Mouse (Mus musculus): ENCODE measurements at regions not wholly inside any gene's neighbourhood (a gene's known extent, or its start where the extent isn't known, plus 50 kb on each side); places are given as distances from the start of the nearest gene placed in this dataset.
A peak's percentile ranks its signal among the peaks of the same experiment; 100 is the strongest.
"Not testable (repeated sequence)": the region's sequence is repeated elsewhere in the genome, so short reads cannot be mapped to it uniquely, and the experiment has no call there.

DNA sequence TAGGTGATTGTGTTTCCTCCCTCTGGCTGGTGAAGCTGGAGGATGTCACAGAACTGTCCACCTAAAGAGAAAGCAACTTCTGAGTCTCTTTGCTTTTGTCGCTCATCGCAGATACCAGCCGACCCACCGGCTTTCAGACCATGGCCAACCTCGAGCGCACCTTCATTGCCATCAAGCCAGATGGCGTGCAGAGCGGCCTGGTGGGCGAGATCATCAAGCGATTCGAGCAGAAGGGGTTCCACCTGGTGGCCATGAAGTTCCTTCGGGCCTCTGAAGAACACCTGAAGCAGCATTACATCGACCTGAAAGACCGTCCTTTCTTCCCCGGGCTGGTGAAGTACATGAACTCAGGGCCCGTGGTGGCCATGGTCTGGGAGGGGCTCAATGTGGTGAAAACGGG is 131.7 kb downstream of the Nuak1 start:
- not testable (repeated sequence) for DNase-seq (ENCODE audit: low spot score in 2 of 2)

DNA sequence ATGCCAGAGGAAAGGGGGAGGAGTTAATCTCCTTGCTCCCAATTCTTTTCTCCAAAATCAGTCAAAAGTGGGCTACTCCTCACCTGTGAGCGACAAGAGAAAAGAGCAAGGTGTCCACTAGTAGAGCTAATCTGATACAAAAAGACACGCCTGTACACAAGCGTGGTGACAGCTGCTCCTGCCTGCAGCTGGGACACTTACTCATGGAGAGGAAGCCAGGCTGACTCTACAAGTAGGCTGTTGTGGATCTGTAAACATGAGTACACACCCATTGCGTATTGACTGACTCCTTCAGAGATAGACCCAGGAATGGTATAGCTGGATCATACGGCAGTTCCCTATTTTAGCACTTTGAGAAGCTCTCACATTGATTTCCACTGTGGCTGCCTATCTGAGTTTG is 129.7 kb downstream of the Nuak1 start:
- DNase-seq (ENCODE audit: low spot score in 2 of 2) = no peak

DNA sequence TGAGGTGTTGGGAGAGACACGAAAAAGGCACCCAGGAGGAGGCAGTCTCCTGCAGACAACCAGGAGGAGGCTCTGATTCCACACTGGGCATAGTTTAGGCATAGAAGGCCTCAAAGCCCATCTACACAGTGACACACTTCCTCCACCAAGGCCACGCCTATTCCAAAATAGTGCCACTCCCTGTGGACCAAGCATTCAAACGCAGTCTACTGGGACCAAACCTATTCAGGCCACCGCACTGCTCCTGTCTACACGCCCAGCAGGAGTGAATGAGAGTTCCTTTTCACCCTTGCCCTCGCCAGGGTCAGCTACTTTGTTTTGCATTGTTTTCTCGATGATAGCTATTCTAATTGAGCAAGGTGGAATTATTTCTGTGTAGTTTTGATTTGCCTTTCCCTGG is 127.7 kb downstream of the Nuak1 start:
- no peak for DNase-seq (ENCODE audit: low spot score in 2 of 2)

DNA sequence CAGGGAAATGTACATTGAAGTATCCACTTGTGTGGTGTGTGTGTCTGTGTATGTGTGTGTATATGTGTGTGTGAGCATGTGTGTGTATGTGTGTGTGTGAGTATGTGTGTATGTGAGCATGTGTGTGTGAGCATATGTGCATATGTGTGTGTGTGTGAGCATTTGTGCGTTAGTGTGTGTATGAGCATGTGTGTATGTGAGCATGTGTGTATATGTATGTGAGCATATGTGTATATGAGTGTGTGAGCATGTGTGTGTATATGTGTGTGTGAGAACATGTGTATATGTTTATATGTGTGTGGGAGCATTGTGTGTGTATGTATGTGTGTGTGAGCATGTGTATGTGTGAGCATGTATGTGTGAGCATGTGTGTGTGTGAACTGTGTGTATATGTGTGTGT is 123.5 kb downstream of the Nuak1 start:
- DNase-seq (ENCODE audit: low spot score in 2 of 2) = no peak

DNA sequence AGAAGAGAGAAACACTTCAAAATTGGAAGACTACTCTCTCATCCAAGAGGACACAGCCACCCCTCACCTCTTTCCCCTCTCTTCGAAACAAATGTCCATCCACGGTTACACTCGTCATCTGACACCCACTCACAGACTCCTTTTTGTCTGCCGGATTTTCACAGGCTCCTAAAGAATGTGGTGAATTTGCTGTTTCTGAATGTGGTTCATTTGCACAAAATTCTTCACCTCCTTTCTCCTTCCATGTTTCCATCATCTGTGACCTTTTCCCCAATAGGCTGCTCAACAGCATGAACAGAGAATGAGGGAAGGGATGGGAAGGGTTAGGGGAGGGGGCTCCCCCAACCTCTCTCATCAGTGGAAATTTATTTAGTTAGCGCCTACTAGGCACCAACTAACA is 122.4 kb downstream of the Nuak1 start:
- peak in 1 of 2 experiments; percentile 8 for DNase-seq (ENCODE audit: low spot score in 2 of 2)
